Mouse (Mus musculus) lung, adult 2 months (tissue): ENCODE data around the gene Cpm. TPM values are rescaled to one million over a fixed set of nuclear protein-coding genes. Genes with fewer than 3 reads are reported as not detected.

Experiments used
- DNase-seq: peaks from one replicate; pipeline ENCODE4 v3.0.0; 2022
- H3K4me1 ChIP-seq: fragments of 200-500 bp; 2 replicates; pipeline ENCODE4 v1.6.1; 2011; ENCODE audit warnings: low read length; ENCODE audit not compliant: control insufficient read depth, insufficient read depth
- H3K4me3 ChIP-seq: fragments of 200-500 bp; replicated peaks from 2 replicates; pipeline ENCODE3; 2011; ENCODE audit warnings: low read depth, mild to moderate bottlenecking, control low read depth, low read length; ENCODE audit errors: extremely low read depth
- CTCF ChIP-seq: fragments of 200-500 bp; IDR thresholded peaks from 2 replicates; pipeline ENCODE4 v1.5.1; 2011; ENCODE audit warnings: mild to moderate bottlenecking, low read length, control low read depth; ENCODE audit not compliant: insufficient read depth
- POLR2A ChIP-seq: fragments of 200-500 bp; IDR thresholded peaks from 2 replicates; pipeline ENCODE4 v1.6.1; 2011; ENCODE audit warnings: low read depth, mild to moderate bottlenecking, control low read depth, low read length, borderline replicate concordance; ENCODE audit errors: extremely low read depth
- WGBS: fragments of 180-500 bp; shearing (Covaris S2); methylation state at CpG from one replicate; pipeline ENCODE4 v1.1.7; 2018; 5-methylcytosine and 5-hydroxymethylcytosine counted together
- polyA plus RNA-seq: library from polyadenylated mRNA; depleted of rRNA; stranded (reverse); fragments of >200 nt; gene quantifications from 2 replicates; pipeline ENCODE4 v1.2.3, GENCODE M21; 2012

The Cpm gene
- polyA plus RNA-seq, 1 experiment: 117 TPM

- TF ChIP-seq CTCF (no peak), POLR2A (no peak)
- WGBS: 70% methylated on average over 3 of the region's 3 CpGs
- DNase-seq: no peak
- Histone ChIP-seq H3K4me1 (peaks cover 5% of the 10 kb centered on the region), H3K4me3 (no peak overlapping the region)
Measured at GRCm38 (mm10) chr10:117654576-117655123, 25.4 kb downstream of the Cpm start.

- 73% methylated on average over 9 of the region's 9 CpGs for WGBS
- TF ChIP-seq POLR2A (no peak), CTCF (no peak)
- Histone ChIP-seq H3K4me3 (no peak overlapping the region), H3K4me1 (peaks cover 5% of the 10 kb centered on the region)
- no peak for DNase-seq
Measured at GRCm38 (mm10) chr10:117655460-117655859, 26.2 kb downstream of the Cpm start.

- WGBS: 49% methylated on average over 7 of the region's 7 CpGs
- TF ChIP-seq CTCF (no peak), POLR2A (no peak)
- Histone ChIP-seq H3K4me3 (no peak overlapping the region), H3K4me1 (peaks cover 2% of the 10 kb centered on the region; the same call in 1 of the 2 replicates)
- DNase-seq: no peak
Measured at GRCm38 (mm10) chr10:117655908-117656661, 26.8 kb downstream of the Cpm start.

- H3K4me1 ChIP-seq: peaks cover 2% of the 10 kb centered on the region; the same call in 1 of the 2 replicates
- TF ChIP-seq POLR2A (no peak), CTCF (no peak)
- no peak for DNase-seq
- WGBS: 77% methylated on average over 6 of the region's 6 CpGs
- H3K4me3 ChIP-seq: no peak overlapping the region
Measured at GRCm38 (mm10) chr10:117656662-117656962, 27.3 kb downstream of the Cpm start.

- DNase-seq: no peak
- TF ChIP-seq POLR2A (no peak), CTCF (no peak)
- no peak overlapping the region for H3K4me3 ChIP-seq
- WGBS: 75% methylated on average over 7 of the region's 7 CpGs
- no peaks in the 10 kb centered on the region for H3K4me1 ChIP-seq
Measured at GRCm38 (mm10) chr10:117656985-117657658, 27.8 kb downstream of the Cpm start.

- WGBS: 85% methylated on average over 3 of the region's 3 CpGs
- no peak for DNase-seq
- Histone ChIP-seq H3K4me3 (no peak overlapping the region), H3K4me1 (no peaks in the 10 kb centered on the region)
- TF ChIP-seq POLR2A: no peak
- TF ChIP-seq CTCF: no peak
Measured at GRCm38 (mm10) chr10:117657659-117658306, 28.5 kb downstream of the Cpm start.

- no peak overlapping the region for H3K4me3 ChIP-seq
- peaks cover 2% of the 10 kb centered on the region; the same call in 1 of the 2 replicates for H3K4me1 ChIP-seq
- 89% methylated on average over 14 of the region's 14 CpGs for WGBS
- no peak for TF ChIP-seq CTCF
- TF ChIP-seq POLR2A: no peak
- no peak for DNase-seq
Measured at GRCm38 (mm10) chr10:117658522-117659429, 29.5 kb downstream of the Cpm start.

GRCm38 (mm10) chr10:117659430-117659813, 30.1 kb downstream of the Cpm start:
- H3K4me3 ChIP-seq: no peak overlapping the region
- peaks cover 2% of the 10 kb centered on the region; the same call in 1 of the 2 replicates for H3K4me1 ChIP-seq
- WGBS: 72% methylated on average over 11 of the region's 11 CpGs
- DNase-seq: no peak
- no peak for TF ChIP-seq POLR2A
- no peak for TF ChIP-seq CTCF

- no peak for DNase-seq
- H3K4me1 ChIP-seq: peaks cover 2% of the 10 kb centered on the region; the same call in 1 of the 2 replicates
- WGBS: 50% methylated on average over 11 of the region's 11 CpGs
- TF ChIP-seq CTCF (no peak), POLR2A (no peak)
- H3K4me3 ChIP-seq: no peak overlapping the region
Measured at GRCm38 (mm10) chr10:117659819-117660218, 30.5 kb downstream of the Cpm start.
